Mouse (Mus musculus) retina, adult 2 months (tissue): ENCODE measurements around the gene Fntb.

Experiments used
- DNase-seq: peaks from one replicate; pipeline ENCODE4 v3.0.0-alpha.2; 2012; ENCODE audit warnings: low read depth, low spot score

Fntb gene

GRCm38 (mm10) chr12:76886826-76887225, 121.4 kb downstream of the Fntb start:
- no peak for DNase-seq

- DNase-seq, result no peak
Observed at GRCm38 (mm10) chr12:76887941-76888340, 122.6 kb downstream of the Fntb start.

DNA sequence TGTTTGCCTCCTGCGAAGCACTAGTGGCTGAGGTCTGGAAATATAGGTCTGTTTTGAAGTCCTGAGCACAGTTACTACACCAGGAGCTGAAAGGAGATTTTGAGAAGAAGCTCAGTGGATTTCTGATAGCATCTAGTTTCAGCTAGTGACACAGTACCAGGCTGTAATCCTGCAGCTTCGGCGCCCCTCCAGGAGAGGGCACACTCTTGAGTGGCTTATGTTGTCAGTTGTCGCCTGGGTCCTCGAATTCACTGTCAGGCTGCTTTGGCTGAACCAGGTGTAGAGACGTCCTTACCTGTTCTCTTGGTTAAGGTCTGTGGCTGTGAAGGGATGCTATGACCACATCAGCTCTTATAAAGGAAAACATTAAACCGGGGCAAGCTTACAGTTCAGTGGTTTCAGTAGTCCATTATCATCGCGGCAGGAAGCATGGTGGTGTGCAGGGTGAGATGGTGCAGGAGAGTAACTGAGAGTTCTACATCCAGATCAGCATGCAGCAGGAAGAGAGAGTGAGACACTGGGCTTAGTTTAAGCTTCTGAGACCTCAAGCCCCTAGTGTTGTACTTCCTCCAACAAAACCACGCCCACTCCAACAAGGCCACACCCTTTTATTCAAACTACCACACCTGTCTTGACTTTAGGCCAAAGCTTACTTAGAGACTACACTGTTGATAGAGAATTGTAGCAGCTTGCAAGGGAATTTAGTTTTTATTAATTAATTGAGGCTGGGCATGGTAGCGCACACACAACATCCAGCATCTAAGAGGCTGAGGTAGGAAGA, 124.2 kb downstream of the Fntb start:
- no peak for DNase-seq

- DNase-seq, result no peak
Observed at GRCm38 (mm10) chr12:76891160-76891559, 125.8 kb downstream of the Fntb start.

GRCm38 (mm10) chr12:76892910-76893695, 127.7 kb downstream of the Fntb start:
- DNase-seq, result no peak

DNA sequence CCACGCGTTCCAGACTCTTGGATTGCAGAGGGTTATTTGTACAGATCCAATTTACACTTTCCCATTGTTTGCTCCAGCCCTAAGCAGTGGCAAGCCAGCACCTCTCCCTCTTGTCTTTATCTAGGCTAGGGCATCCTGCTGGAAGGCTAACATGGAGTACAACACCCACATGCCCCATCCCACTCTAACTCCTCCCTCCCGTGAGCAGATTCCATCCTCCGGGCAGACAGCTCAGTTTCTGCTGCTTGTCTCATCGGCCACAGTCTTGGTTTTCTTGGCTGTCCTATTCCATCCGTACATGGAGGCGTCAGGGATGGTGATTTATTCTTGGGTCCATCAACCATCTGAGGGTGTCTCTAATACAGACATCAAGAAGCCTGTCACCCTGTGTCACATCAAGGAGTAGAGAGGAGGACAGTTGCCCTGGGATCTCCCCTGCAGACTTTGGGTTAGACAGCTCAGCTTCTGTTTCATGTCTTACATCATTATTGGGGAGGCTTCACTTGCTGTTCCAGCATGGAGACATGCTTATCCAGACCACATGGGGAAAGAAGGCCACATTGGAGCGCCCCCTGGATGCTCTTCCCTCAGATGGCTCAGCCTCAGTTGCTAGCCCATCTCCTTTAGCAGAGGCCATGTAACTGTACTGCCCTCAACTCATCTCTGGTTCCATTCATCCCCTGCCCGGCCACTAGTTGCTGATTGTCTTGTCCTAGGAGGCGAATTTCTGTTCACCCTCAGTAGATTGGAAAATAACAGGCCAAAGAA, 129.6 kb downstream of the Fntb start:
- no peak for DNase-seq

- DNase-seq, result no peak
Observed at GRCm38 (mm10) chr12:76895777-76896176, 130.4 kb downstream of the Fntb start.

GRCm38 (mm10) chr12:76896566-76896965, 131.2 kb downstream of the Fntb start:
- DNase-seq, result no peak

GRCm38 (mm10) chr12:76897006-76897405, 131.6 kb downstream of the Fntb start:
- no peak for DNase-seq

GRCm38 (mm10) chr12:76898141-76898540, 132.8 kb downstream of the Fntb start:
- no peak for DNase-seq

DNA sequence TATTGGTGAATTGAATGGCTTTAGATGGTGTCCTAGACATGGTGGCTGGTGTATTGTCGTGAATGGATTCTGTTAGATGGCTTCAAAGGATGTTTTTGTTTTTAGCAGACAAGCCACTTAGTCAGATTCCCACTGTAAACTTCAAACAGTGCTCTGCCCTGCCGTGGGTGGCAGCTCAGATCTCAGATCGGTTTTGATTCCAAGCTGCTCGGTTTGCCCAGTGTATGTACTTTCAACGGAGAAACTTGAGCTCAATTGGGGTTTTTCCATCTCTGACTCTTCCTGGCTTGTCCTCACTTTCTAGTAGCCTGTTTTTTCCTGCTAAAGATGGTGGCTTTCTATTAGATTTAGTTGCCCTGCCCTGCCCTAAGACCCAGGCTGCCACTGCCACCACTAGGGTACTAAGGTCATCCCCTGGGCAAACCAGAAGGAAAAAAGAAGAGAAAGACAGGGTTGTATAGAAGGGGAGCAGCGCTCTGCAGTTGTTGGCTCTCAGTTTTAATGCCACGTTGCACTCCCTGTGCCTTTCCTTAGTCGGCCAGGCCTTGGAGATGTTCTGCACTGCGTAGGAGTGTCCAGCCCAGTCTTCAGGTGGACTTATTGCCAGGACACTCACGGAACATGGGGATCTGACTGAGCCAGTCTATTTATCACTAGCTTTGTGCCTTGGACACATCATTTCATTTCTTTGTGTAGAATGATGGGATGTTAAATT, 134.0 kb downstream of the Fntb start:
- DNase-seq, result no peak

DNA sequence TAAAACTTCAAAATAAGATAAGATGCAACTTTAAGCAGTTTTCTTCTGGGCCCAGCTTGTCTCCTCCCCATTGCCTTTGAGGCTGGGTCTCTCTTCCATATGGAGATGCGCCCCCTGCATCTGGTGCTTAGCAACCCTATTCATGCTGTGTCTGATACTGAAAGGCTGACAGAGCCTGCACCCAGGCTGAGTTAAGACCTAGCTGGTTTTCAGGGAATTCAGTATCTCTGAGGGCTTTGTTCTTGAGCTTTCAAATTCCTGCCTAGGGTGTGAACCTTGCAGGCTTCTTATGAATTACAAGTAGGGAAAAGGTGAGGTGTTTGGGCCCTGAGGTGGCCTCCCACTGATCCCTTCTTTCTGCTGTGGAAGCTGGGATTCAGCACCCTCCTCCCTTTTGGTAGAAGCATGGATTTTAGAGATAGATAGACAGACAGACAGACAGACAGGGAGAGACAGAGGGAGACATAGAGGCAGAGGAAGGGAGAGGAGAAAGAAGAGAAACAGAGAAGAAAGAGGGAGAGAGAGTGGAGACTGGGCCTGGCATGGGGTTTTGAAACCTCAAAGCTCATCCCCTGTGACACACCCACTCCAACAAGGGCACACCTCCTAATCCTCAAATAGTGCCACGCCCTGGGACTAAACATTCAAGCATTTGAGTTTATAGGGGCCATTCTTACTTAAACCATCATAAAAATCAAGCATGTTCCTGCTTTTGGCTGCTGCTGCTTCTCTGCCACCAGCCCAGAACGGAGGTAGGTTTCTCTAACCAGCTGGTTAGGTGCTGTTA, 136.3 kb downstream of the Fntb start:
- DNase-seq, result no peak

DNA sequence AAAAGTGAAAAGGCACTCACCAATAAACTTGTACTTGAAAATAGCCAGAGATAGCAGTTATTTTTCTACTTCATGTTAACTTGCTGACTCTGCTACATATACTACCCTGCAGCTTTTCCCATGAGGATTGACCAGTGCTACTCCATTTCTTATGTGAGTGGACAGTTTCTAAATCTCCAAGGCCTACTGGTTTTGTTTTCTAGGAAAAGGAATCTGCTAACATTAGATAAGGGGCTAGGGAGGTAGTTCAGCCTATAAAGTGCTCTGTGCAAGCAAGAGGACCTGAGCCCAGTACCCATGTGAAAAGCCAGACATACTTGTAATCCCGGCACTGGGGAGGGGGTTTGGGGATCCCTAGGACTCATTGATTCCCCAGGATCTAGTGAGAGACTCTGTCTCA, 140.9 kb downstream of the Fntb start:
- DNase-seq, result no peak

- DNase-seq, result no peak
Observed at GRCm38 (mm10) chr12:76909218-76909617, 143.8 kb downstream of the Fntb start.

GRCm38 (mm10) chr12:76910258-76910940, 145.0 kb downstream of the Fntb start:
- DNase-seq, result no peak

DNA sequence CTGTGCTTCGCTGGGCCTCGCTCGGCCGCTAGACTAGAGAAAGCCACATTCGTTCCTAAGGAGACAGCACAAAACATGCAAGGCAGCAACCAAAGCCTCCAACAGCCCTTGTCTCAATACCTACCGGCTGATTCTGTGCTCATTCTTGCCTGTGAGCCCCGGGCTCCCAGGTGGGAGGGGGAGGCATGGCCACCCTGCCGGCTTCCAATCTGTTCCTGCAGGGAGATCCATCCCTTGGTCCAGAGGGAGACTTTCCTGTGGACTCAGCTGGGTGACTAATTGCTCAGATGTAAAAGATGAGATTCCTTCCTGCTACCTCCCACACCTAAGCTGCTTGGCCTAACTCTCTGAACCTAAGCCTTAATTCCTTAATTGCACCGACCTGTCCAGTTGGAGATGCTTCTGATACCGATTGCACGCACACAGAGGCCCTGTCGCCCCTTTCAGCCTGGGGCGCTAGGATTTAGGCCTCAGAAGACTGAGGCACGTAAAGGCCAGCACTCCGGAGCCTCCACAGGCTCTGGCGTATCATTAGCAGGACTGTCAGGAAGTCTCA, 145.9 kb downstream of the Fntb start:
- peak; percentile 22 for DNase-seq

GRCm38 (mm10) chr12:76912193-76912592, 146.8 kb downstream of the Fntb start:
- DNase-seq, result no peak

- no peak for DNase-seq
Observed at GRCm38 (mm10) chr12:76916163-76916562, 150.8 kb downstream of the Fntb start.

DNA sequence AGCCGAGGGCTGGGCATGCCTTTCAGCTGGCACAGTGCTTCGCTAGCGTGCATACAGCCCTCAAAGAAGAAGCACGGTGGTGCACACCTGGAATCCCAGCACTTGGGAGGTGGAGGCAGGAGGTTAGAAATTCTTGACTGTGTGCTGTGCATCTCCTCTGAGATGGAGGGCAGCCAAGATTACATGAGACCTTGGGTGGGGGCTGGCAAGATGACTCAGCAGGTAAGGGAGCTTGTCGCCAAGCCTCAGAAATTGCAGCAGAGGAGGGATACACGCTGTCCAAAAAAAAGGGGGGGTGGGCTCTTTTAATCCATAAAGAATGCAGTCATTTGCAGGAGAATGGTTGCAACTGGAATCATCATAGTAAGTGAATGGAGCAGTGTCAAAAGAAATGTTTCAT, 152.7 kb downstream of the Fntb start:
- no peak for DNase-seq

DNA sequence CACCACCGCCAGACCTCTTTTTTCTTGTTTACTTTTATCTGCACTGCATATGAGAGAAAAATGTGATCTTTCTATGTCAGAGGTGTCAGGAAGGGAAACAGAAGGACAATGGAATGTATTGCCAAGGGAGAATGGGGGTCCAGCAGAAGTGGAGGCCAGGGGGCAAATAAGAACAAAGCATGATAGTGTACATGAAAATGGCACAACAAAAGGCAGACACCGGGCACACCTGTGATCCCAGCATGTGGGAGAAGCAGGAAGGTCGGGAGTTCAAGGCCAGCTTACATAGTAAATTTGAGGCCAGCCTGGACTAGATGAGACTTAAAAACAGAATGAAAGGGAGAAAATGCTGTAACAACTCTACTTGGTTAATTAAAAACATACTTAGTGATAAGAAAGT, 153.5 kb downstream of the Fntb start:
- DNase-seq, result no peak
